Mouse (Mus musculus): ENCODE data around the gene 4930469K13Rik.

The 4930469K13Rik gene

DNA sequence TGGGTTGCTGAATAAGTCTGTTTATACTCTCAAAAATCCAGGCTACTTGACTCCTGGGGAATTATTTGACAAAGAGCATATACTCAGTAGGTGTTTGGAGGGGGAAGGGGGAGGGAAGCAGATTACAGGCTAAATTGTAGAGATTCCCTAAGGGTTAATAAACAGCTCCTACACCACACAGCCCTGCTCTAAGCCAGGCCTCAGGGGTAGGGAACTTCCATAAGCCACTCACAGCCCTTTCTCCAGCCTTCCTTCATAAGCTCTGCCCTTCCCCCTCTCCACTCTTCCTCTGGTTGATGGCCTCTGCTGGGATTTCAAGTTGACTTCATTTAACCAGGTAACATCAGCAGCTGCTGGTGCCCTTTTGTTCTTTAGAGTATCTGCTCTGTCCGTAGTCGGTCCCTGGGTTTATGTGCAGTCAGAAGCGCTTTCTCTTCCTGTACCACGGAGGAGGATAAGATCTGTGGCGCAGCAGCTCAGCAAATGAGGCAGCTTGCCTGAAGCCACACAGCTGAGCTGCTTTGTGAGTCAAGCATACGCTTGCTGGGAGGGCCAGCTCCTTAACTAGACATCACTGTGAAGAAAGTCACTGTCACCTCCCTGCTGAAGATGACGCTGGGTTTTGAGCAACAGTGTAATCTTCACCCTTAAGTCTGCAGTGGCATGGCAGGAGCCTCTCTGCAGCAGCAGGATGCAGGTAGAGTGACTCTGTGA, 159.6 kb downstream of the 4930469K13Rik start:
- DNase-seq (ENCODE audit: low read depth), result no peak

- no peak for DNase-seq (ENCODE audit: low read depth)
These were observed 160.7 kb downstream of the 4930469K13Rik start for GRCm38 (mm10) chr11:33937641-33938040.

DNA sequence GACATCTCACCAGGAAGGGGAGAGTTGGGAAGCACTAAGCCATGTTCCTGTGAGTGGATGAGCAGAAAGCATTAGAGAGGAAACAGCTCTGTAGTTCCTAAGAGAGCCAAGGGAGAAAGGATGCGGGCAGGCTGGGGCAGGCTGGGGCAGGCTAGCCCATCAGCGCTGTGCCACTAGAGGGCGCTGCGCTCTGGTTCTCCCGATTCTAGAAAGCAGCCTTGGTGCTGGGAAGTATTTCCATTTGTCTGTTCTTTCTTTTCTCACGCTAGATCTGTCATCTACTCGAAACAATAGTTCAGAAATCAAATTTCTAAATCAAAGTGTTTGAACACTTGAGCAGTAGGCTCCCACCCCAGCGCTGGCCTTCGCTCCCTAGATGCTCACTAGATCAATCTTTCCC, 164.1 kb downstream of the 4930469K13Rik start:
- no peak for DNase-seq (ENCODE audit: low read depth)

GRCm38 (mm10) chr11:33932386-33933111, 165.8 kb downstream of the 4930469K13Rik start:
- no peak for DNase-seq (ENCODE audit: low read depth)

GRCm38 (mm10) chr11:33931836-33932385, 166.4 kb downstream of the 4930469K13Rik start:
- no peak for DNase-seq (ENCODE audit: low read depth)

- DNase-seq (ENCODE audit: low read depth), result no peak
These were observed 168.9 kb downstream of the 4930469K13Rik start for GRCm38 (mm10) chr11:33929412-33929811.

- no peak for DNase-seq (ENCODE audit: low read depth)
These were observed 169.7 kb downstream of the 4930469K13Rik start for GRCm38 (mm10) chr11:33928658-33929057.

GRCm38 (mm10) chr11:33927836-33928235, 170.5 kb downstream of the 4930469K13Rik start:
- DNase-seq (ENCODE audit: low read depth), result no peak

DNA sequence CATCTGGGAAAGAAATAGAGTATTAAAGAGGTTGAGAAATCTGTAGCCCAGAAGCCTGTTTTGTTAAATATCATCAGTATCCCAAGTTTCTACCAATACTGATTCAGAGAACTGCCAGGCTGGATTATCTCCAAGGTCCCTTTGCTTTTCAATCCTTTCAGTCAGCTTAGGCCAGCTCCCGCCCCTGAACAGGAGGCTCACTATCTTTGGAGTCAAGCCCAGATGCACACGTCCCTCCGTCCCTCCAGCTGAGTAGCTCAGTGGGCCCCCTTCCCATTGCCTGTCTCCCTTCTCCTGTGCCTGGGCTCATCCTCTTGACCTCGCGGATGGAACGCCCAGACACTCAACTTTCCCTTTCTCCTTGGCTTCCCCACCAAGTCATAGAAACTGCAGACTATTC, 171.0 kb downstream of the 4930469K13Rik start:
- no peak for DNase-seq (ENCODE audit: low read depth)

GRCm38 (mm10) chr11:33926551-33926950, 171.8 kb downstream of the 4930469K13Rik start:
- DNase-seq (ENCODE audit: low read depth), result no peak

DNA sequence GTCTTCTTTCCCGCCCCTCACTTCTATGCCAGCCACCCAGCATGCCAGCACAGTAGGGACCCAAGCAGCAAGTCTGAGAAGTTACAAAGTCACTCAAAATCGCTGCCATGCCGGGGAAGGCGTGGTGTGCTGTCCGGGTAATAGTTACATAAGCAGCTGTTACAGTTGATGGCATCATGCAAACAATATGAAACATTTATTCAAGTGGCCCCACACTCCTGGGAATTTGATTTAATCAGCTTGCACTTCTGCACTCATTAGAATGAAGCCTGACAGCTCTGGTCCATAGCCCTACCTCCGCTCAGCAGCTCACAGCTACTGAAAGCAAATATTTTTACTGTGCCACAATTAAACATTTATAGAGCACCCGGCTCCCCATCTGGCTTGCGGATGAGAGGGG, 172.6 kb downstream of the 4930469K13Rik start:
- DNase-seq (ENCODE audit: low read depth), result no peak
